ENCODE assay signal across 29 mouse cellular contexts in genomic region chr6:29365277-29365676, GRCm38 (mm10). TPM values are rescaled to one million over a fixed set of nuclear protein-coding genes. Genes with fewer than 3 reads are reported as not detected.
A peak's percentile ranks its signal among the peaks of the same experiment; 100 is the strongest.
DNase-seq lines count a peak whose midpoint lies in the region; ATAC-seq lines count a peak whose summit lies in the region.
"Had no signal": no experiment of that assay in that cellular context is flagged by ENCODE, and none has a peak within 500 bp of the region (broad histone marks: within the 10 kb centered on the region; RNA-seq: fewer than 3 reads in every experiment).

No protein-coding gene starts in this region.

- H3K9me3 ChIP-seq in liver, embryonic 11.5 days (ENCODE audit: control insufficient read depth, low read length), result no peaks in the 10 kb centered on the region
- H3K9me3 ChIP-seq: embryonic facial prominence, embryonic 13.5 days; embryonic facial prominence, embryonic 15.5 days; forebrain, embryonic 13.5 days; G1E had no signal

- no peak for ATAC-seq in liver, embryonic 11.5 days (replicated peaks; ENCODE audit: low FRiP score)
- ATAC-seq: CD4-positive, CD25-positive, alpha-beta regulatory T cell, adult 4 months; forebrain, embryonic 13.5 days; forebrain, embryonic 16.5 days had no signal

- H3K4me2 ChIP-seq in liver, embryonic 11.5 days, result no peak overlapping the region
- H3K4me2 ChIP-seq: embryonic facial prominence, embryonic 13.5 days; embryonic facial prominence, embryonic 15.5 days; forebrain, embryonic 13.5 days had no signal

- intact Hi-C loops in heart, postnatal 25 days (cut with DNase I), result no loop called here

- no peaks in the 10 kb centered on the region for H3K27me3 ChIP-seq in liver, embryonic 11.5 days (replicated peaks; ENCODE audit: control insufficient read depth, insufficient read depth, low read length)
- H3K27me3 ChIP-seq: CH12.LX; embryonic facial prominence, embryonic 13.5 days; embryonic facial prominence, embryonic 15.5 days; forebrain, embryonic 13.5 days had no signal

- H3K4me1 ChIP-seq in liver, embryonic 11.5 days (replicated peaks; ENCODE audit: control insufficient read depth, insufficient read depth, low read length), result no peaks in the 10 kb centered on the region

- no peak overlapping the region for H3K27ac ChIP-seq in liver, embryonic 11.5 days (ENCODE audit: low read depth, low read length)
- H3K27ac ChIP-seq: embryonic facial prominence, embryonic 13.5 days; embryonic facial prominence, embryonic 15.5 days; forebrain, embryonic 13.5 days had no signal

- peaks cover 29% of the 10 kb centered on the region for H3K36me3 ChIP-seq in liver, embryonic 11.5 days (ENCODE audit: control insufficient read depth, insufficient read depth, low read length)

- DNase-seq in heart, adult 11 months, result peak; percentile 42
- DNase-seq in heart, postnatal 25 days (ENCODE audit: low spot score), result no peak
- peak; percentile 38 for DNase-seq in NIH3T3 (ENCODE audit: low read depth)
- no peak for DNase-seq in liver, embryonic 11.5 days (ENCODE audit: low spot score)
- DNase-seq in lung, postnatal 14 days, result no peak
- DNase-seq: adrenal gland, adult 2 months; adrenal gland, postnatal 10 days; adrenal gland, postnatal 25 days; B cell, adult 2 months; cerebellum, adult 11 months; cerebellum, adult 18-20 months; cerebellum, adult 8-10 months; cerebellum, adult 9-11 months; cerebellum, postnatal 14 days; cerebellum, postnatal 36 days; embryo, embryonic 11 days had no signal

- no peak overlapping the region for H3K9ac ChIP-seq in liver, embryonic 11.5 days (ENCODE audit: low read depth, low read length)
- H3K9ac ChIP-seq: embryonic facial prominence, embryonic 13.5 days; embryonic facial prominence, embryonic 15.5 days; forebrain, embryonic 13.5 days had no signal

- WGBS in liver, embryonic 11.5 days, result 83% methylated on average over 1 of the region's 1 CpGs

- no peak overlapping the region for H3K4me3 ChIP-seq in liver, embryonic 11.5 days (ENCODE audit: low read depth, low read length)
- H3K4me3 ChIP-seq: embryonic facial prominence, embryonic 13.5 days; embryonic facial prominence, embryonic 15.5 days; forebrain, embryonic 13.5 days had no signal

RNA-seq across cellular contexts. Expression of gene Calu, which starts 17.4 kb away (rescaled TPM):
- total RNA-seq in heart, postnatal 25 days (2021), result 100 to 1,000 TPM; 233 to 264 TPM
- 197 and 222 TPM in 2 replicates for polyA plus RNA-seq in liver, embryonic 11.5 days (2014; fragmentation: Nextera tagmentation; extraction: Ambion mirVana)

RNA-seq across cellular contexts. Expression of gene Opn1sw, which starts 23.0 kb away (rescaled TPM):
- not detected for total RNA-seq in heart, postnatal 25 days (2021)
- polyA plus RNA-seq in liver, embryonic 11.5 days (2014; fragmentation: Nextera tagmentation; extraction: Ambion mirVana), result 0.36 and 0.53 TPM in 2 replicates
- total RNA-seq: adrenal gland, adult 2 months; adrenal gland, postnatal 10 days; adrenal gland, postnatal 4 days; CH12.LX; common myeloid progenitor, adult 5-6 weeks had no signal
- polyA plus RNA-seq: adrenal gland, adult 2 months; G1E had no signal

RNA-seq across cellular contexts. Expression of gene Ccdc136, which starts 30.8 kb away (rescaled TPM):
- 1 to 10 TPM; 1.9 to 3.1 TPM for total RNA-seq in heart, postnatal 25 days (2021)
- polyA plus RNA-seq in liver, embryonic 11.5 days (2014; fragmentation: Nextera tagmentation; extraction: Ambion mirVana), result 4.1 and 5.6 TPM in 2 replicates
- total RNA-seq: common myeloid progenitor, adult 5-6 weeks had no signal

RNA-seq across cellular contexts. Expression of gene Fam71f1, which starts 46.3 kb away (rescaled TPM):
- total RNA-seq in heart, postnatal 25 days (2021), result not detected
- 0.25 TPM in 1 of 2 replicates, not detected in the other for polyA plus RNA-seq in liver, embryonic 11.5 days (2014; fragmentation: Nextera tagmentation; extraction: Ambion mirVana)
- total RNA-seq: adrenal gland, adult 2 months; adrenal gland, postnatal 10 days; adrenal gland, postnatal 25 days; CH12.LX; common myeloid progenitor, adult 5-6 weeks had no signal
- polyA plus RNA-seq: adrenal gland, adult 2 months; brain, embryonic 14.5 days; CD4-positive, CD25-positive, alpha-beta regulatory T cell, adult 4 months; embryonic facial prominence, embryonic 11.5 days; embryonic facial prominence, embryonic 13.5 days; embryonic facial prominence, embryonic 15.5 days; forebrain, embryonic 11.5 days; forebrain, embryonic 13.5 days; forebrain, embryonic 16.5 days; frontal cortex, adult 2 months; G1E had no signal

Comparison
In these comparisons a context has a peak if more than half of its experiments do, and no peak if none do; other contexts are left out.
1. DNase-seq: peak in heart, adult 11 months (single experiment) and NIH3T3 (single experiment); none in heart, postnatal 25 days (single experiment), liver, embryonic 11.5 days (single experiment) and lung, postnatal 14 days (single experiment).